Mouse (Mus musculus) lung, postnatal 0 days (tissue): ENCODE measurements around the gene Idh3a.

Experiments
- CTCF ChIP-seq: IDR thresholded peaks from 2 replicates; pipeline ENCODE4 v1.5.1; 2016; ENCODE audit warnings: antibody characterized with exemption, mild to moderate bottlenecking
- EP300 ChIP-seq: IDR thresholded peaks from 2 replicates; pipeline ENCODE4 v1.6.1; 2016; ENCODE audit warnings: antibody characterized with exemption, mild to moderate bottlenecking, control low read depth

DNA sequence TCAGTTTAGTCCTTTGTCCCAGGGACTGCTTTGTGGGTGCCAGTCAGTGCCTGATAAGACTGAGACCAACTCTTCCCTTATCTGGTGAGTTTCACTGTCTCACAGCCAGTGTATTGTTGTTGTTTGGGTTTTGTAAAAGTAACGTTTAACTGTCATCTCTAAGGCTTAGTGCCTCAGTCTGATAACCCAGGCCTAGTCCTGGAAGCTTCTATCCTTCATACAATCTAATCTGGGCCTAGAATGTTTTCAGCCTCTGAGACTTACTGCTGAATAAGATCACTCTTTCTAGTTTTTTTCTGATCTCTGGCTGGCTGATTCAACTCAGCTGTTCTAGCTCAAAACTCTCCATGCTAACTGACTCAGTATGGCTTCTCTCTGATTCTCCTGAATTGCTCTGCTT, 2.4 kb upstream of the Idh3a start:
- TF ChIP-seq CTCF (no peak), EP300 (no peak)
